Mouse (Mus musculus): Measurements from ENCODE around the gene Exosc3. TPM values are rescaled to one million over a fixed set of nuclear protein-coding genes. Genes with fewer than 3 reads are reported as not detected.
"Not testable (repeated sequence)": the region's sequence is repeated elsewhere in the genome, so short reads cannot be mapped to it uniquely, and the experiment has no call there.

Gene Exosc3
- polyA plus RNA-seq (2012; ENCODE audit: insufficient read depth, low replicate concordance): 37.8 and 55.4 TPM in 2 replicates

DNA sequence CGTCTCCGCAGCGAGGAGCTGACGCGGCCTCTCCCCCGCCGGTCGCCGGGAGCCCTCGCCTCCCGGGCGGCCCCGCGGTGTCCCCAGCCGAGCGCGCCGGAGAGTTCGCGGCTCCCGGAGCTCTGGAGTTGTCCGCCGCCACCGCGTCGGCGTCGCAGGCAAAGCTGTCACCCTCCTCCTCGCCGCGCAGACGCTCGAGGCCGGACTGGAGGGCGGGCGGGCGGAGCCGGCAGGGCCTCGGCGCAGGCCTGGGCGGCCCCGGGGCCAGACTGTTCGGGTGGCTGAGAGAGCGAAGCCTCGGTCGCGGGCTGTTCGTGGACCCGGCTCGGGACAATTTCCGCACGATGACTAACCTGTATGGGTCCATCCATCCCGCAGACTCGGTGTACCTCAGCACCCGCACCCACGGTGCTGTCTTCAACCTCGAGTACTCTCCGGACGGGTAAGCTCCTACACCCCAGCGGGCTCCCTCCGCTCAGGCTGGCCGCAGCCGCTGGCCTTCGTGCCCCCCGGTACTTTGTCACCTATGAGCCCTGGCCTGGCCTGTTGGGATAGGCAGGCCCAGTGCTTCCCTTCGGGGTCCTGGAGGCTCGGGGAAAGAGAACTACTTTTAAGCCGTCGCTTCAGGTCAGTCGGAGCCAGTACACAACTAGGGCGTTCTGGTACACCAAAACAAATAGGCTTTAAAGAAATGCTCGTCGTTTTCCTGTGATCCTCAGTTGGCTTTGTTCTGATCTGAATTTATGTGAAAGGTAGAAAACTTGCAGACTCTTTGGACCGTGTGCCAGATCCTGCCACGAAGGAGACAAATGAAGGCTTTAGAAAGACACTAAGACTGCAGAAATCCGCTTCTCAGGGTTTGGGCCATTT, at the start of gene Exosc3:
TSS of gene Exosc3 (minus strand) at position 447 of the 870 bp plus-strand sequence.
- Histone ChIP-seq H3K27me3 (replicated peaks) (peaks cover 2% of the 10 kb centered on the region), H3K4me3 (replicated peaks) (peak within 1 kb of the TSS; percentile 99), H3K4me1 (peaks cover 28% of the 10 kb centered on the region), H3K36me3 (replicated peaks; ENCODE audit: low read length) (peaks cover 28% of the 10 kb centered on the region), H3K9me3 (no peaks in the 10 kb centered on the region)
- TF ChIP-seq FLI1 (IDR thresholded peaks at IDR 0.05; ENCODE audit: low read length): no peak
- TF ChIP-seq GATA1 (IDR thresholded peaks at IDR 0.05; ENCODE audit: borderline replicate concordance, low read length): no peak

DNA sequence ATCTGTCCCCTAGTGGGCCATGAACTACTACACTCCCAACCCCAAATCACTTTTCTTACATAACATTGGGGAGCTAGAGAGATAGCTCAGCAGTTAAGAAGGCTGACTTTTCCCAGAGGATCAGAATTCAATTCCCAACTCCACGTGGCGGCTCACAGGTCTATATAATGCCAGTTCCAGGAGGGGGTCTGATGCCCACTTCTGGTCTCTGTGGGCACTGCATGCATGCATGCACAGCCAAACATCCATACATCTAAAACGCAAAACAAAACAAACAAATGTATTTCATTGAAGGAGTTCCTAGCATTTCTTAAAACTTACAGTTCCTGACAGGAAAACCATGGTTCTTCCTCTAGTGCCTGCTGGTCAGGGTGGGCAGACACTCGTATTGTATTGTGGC, 49.6 kb upstream of the Exosc3 start:
- H3K4me1 ChIP-seq: peaks cover 30% of the 10 kb centered on the region
- no peak for TF ChIP-seq GATA1 (IDR thresholded peaks at IDR 0.05; ENCODE audit: borderline replicate concordance, low read length)
- no peak overlapping the region for H3K4me3 ChIP-seq (replicated peaks)
- peaks cover 3% of the 10 kb centered on the region for H3K27me3 ChIP-seq (replicated peaks)
- H3K36me3 ChIP-seq (replicated peaks; ENCODE audit: low read length): peaks cover 13% of the 10 kb centered on the region
- no peaks in the 10 kb centered on the region for H3K9me3 ChIP-seq

DNA sequence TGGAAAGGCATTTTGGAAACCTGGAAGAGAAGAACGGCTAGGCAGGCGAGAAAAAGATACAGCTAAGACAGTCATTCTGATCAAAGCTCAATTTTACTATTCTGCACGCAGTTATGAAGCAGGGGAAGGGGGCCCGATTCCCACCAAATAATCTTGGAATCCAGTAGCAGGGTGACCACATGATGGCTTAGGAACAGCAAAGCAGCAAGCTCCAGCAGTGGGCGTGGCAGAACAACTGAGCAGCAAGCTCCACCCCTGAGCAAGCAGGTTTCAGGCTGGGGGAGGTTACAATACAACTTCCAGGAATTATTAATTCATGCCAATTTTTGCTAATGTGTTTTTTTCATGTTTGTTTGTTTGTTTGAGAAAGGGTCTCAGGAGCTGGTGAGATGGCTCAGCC, 44.8 kb upstream of the Exosc3 start:
- not testable (repeated sequence) for H3K27me3 ChIP-seq (replicated peaks); H3K36me3 ChIP-seq (replicated peaks; ENCODE audit: low read length); H3K4me3 ChIP-seq (replicated peaks); H3K9me3 ChIP-seq; H3K4me1 ChIP-seq

DNA sequence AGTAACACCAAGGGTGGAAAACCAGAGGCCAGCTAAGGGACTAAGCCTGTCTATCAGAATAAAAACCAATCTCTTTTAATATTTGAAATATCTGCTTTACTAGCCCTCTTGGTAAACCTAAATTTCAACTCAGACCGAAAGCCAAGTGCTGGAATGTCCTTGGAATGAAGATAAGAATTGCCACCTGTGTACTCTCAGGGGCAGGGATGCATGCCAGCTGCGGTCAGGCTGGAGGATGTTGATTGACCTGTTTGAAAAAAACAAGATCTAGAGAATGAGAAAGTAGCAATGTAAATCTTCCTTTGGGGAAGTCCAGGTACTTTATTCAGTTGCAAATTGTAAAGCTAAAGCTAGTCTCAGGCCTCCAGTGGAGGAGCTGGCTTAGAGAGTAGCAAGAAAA, 39.6 kb upstream of the Exosc3 start:
- not testable (repeated sequence) for H3K9me3 ChIP-seq; H3K27me3 ChIP-seq (replicated peaks); H3K4me1 ChIP-seq; H3K4me3 ChIP-seq (replicated peaks)
- H3K36me3 ChIP-seq (replicated peaks; ENCODE audit: low read length): peaks cover 17% of the 10 kb centered on the region

DNA sequence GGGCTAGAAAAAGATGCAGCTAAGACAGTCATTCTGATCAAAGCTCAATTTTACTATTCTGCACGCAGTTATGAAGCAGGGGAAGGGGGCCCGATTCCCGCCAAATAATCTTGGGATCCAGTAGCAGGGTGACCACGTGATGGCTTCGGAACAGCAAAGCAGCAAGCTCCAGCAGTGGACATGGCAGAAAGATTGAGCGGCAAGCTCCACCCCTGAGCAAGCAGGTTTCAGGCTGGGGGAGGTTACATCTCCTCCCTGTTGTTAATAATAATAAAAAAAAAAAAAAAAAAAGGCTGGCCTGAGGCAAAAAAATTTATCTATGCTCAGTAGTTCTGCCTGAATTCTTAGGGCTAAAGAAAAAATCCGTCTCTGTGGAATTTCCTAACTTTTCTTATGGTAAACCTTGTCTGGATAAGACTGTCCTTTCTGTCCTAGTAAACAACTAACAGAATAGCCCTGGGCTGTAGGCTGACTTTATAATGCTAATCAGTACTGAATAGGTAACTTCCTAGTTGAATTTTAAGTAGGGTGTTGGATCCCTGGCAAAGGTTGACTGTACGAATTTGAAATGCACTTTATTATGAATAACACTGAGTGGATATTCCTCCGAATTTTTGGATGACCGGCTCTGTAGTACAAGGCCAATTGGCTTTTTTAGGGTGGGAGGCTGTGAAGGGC, 38.5 kb upstream of the Exosc3 start:
- peaks cover 27% of the 10 kb centered on the region for H3K36me3 ChIP-seq (replicated peaks; ENCODE audit: low read length)
- H3K4me1 ChIP-seq; H3K9me3 ChIP-seq; H3K4me3 ChIP-seq (replicated peaks); H3K27me3 ChIP-seq (replicated peaks): not testable (repeated sequence)

DNA sequence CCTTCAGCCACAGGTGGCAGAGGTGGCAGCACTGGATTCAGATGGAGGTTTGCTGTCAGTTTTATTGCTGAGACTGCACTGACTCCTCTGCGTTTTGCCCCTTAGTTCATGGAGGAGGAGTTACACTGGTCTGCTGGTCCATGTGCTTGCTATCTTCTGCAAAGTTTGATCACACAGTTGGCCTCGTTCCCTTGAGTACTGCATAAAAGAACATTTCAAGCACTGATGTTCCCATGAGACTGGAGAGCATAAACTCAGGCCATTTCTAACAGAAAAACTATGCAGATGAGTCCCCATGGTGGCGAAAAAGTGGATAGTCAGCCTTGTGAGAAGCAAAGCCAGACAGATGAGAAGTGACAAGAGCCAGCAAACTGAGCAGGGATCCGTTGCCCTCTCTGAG, 34.0 kb upstream of the Exosc3 start:
- no peak overlapping the region for H3K4me3 ChIP-seq (replicated peaks)
- TF ChIP-seq GATA1 (IDR thresholded peaks at IDR 0.05; ENCODE audit: borderline replicate concordance, low read length): no peak
- no peak for TF ChIP-seq FLI1 (IDR thresholded peaks at IDR 0.05; ENCODE audit: low read length)
- H3K9me3 ChIP-seq: no peaks in the 10 kb centered on the region
- no peaks in the 10 kb centered on the region for H3K4me1 ChIP-seq
- peaks cover 70% of the 10 kb centered on the region for H3K36me3 ChIP-seq (replicated peaks; ENCODE audit: low read length)
- H3K27me3 ChIP-seq (replicated peaks): no peaks in the 10 kb centered on the region

DNA sequence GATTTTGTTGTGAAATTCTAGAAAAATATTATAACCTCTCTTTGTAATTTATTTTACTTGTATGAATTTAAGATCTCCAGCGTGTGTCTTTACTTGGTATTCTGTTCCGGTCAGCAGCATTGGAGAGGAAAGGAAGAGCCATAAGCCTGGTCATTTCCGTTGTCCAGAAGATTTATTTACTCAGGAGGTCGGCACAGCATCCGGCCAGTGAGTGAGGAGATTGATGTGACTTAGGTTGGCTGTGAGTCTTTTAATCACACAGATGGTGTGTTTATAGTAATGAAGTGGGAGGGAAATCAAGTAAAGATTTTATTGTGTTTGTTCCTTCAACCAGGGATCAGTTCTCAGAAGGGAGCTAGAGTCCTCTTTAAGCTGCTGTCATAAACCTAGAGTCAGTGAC, 32.3 kb upstream of the Exosc3 start:
- H3K4me3 ChIP-seq (replicated peaks): no peak overlapping the region
- peaks cover 86% of the 10 kb centered on the region for H3K36me3 ChIP-seq (replicated peaks; ENCODE audit: low read length)
- TF ChIP-seq FLI1 (IDR thresholded peaks at IDR 0.05; ENCODE audit: low read length): no peak
- TF ChIP-seq GATA1 (IDR thresholded peaks at IDR 0.05; ENCODE audit: borderline replicate concordance, low read length): no peak
- H3K9me3 ChIP-seq: no peaks in the 10 kb centered on the region
- H3K27me3 ChIP-seq (replicated peaks): no peaks in the 10 kb centered on the region
- H3K4me1 ChIP-seq: no peaks in the 10 kb centered on the region

DNA sequence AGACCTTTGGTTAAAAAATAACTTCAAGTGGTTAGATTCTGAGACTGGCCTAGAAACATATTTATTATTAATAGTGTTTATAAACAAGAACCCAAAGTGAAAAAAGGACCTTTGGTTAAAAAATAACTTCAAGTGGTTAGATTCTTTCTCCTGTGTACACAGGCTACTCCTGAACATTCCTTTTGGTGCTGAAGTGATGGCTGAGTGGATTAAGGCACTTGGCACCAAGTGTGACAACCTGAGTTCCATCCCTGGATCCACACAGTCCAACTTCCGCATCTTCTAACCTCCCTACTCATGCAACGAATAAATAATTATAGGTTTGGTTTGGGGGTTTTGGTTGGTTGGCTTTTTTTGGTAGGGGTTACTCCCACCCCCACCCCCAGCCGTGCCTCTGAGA, 28.7 kb upstream of the Exosc3 start:
- no peaks in the 10 kb centered on the region; the same call in 1 of the 2 replicates for H3K4me1 ChIP-seq
- peaks cover 90% of the 10 kb centered on the region for H3K36me3 ChIP-seq (replicated peaks; ENCODE audit: low read length)
- H3K27me3 ChIP-seq (replicated peaks): no peaks in the 10 kb centered on the region
- H3K4me3 ChIP-seq (replicated peaks): no peak overlapping the region
- TF ChIP-seq GATA1 (IDR thresholded peaks at IDR 0.05; ENCODE audit: borderline replicate concordance, low read length) (no peak), FLI1 (IDR thresholded peaks at IDR 0.05; ENCODE audit: low read length) (no peak)
- H3K9me3 ChIP-seq: no peaks in the 10 kb centered on the region

DNA sequence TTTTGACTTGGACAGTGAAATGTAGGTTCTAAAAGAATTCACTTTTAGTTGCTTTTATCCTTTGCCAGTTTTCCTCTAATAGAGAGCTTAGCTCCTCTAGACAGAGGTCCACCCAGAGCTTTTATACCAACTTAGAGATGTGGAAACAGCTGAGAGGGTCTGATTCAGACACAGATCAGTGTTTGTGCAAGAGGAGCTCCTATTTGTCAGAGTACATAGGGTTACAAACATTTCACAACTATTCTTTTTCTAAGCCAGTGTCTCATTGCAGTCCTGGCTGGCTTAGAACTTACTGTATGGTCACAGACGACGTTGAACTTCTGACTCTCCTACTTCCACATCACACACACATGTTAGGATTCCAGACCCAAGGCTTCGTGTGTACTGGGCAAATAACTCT, 14.1 kb upstream of the Exosc3 start:
- H3K4me1 ChIP-seq: peaks cover 14% of the 10 kb centered on the region
- peaks cover 79% of the 10 kb centered on the region for H3K36me3 ChIP-seq (replicated peaks; ENCODE audit: low read length)

DNA sequence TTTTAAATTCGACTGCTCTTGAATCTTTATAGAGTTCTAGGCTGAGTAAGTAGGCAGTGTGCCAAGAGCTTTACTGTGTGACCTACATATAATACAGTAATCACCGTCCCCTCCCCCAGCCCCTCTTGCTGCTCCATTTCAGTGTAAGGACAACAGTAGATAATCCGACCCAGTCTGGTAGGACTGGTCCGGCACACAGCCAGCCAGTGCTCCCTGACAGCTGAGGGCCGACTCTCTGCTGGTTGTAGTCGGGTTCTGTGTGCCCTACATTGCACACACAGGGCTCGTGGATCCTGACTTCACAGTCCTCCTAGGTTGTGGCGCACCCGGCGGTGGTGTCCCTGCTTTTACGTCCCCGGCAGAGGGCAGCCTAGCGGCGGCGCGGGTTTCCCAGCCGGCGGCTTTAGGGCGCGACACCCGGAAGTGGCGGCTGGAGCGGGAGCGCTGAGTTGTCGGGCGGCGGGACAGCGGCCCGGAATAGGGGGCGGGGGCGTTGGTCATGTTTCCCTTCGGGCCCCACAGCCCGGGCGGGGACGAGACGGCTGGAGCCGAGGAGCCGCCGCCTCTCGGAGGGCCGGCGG, 773 bp downstream of the Exosc3 start, which contains the start of gene Dcaf10:
TSS of gene Dcaf10 (plus strand) at position 433 of the 581 bp plus-strand sequence.
- H3K9me3 ChIP-seq: peaks cover 3% of the 10 kb centered on the region; the same call in 1 of the 2 replicates
- peaks cover 28% of the 10 kb centered on the region for H3K4me1 ChIP-seq
- peaks cover 2% of the 10 kb centered on the region for H3K27me3 ChIP-seq (replicated peaks)
- no peak for TF ChIP-seq GATA1 (IDR thresholded peaks at IDR 0.05; ENCODE audit: borderline replicate concordance, low read length)
- peak; percentile 18; the same call in 1 of the 2 replicates for TF ChIP-seq FLI1 (IDR thresholded peaks at IDR 0.05; ENCODE audit: low read length)
- peak within 1 kb of the TSS; percentile 99 for H3K4me3 ChIP-seq (replicated peaks)
- peaks cover 21% of the 10 kb centered on the region for H3K36me3 ChIP-seq (replicated peaks; ENCODE audit: low read length)

More for the DNA sequence above, 14.1 kb upstream of the Exosc3 start:
- TF ChIP-seq FLI1 (IDR thresholded peaks at IDR 0.05; ENCODE audit: low read length) (no peak), GATA1 (IDR thresholded peaks at IDR 0.05; ENCODE audit: borderline replicate concordance, low read length) (no peak)
- Histone ChIP-seq H3K4me3 (replicated peaks) (no peak overlapping the region), H3K27me3 (replicated peaks) (no peaks in the 10 kb centered on the region), H3K9me3 (no peaks in the 10 kb centered on the region)

Data from megakaryocyte, embryonic 14.5 days (primary cell).